Mouse (Mus musculus): Measurements from ENCODE around the gene Vldlr. TPM values are rescaled to one million over a fixed set of nuclear protein-coding genes. Genes with fewer than 3 reads are reported as not detected.

The Vldlr gene
- total RNA-seq, 4 experiments from 2014 or later: 50.5 to 54.4 (median 52.9) TPM

DNA sequence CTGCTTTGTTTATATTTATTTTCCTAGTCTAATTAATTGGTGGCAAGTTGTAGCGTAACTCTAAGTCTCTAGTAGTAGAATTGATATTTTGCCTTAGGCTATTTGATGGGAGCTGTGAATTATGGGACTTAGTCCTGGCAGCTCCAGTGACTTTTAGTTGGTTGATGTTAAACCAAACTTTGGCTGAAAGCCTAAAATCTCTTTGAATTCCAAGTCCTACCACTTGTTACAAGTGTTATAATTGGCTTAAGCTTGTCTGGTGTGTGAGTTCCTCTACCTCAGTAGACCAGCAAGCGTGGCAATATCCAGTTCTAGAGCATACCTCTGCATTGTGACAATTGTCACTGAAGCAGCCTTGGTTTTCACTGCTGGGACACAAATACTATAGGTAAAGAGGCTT, 17.1 kb downstream of the Vldlr start:
- no peak for DNase-seq (ENCODE audit: low spot score in 2 of 2)

DNA sequence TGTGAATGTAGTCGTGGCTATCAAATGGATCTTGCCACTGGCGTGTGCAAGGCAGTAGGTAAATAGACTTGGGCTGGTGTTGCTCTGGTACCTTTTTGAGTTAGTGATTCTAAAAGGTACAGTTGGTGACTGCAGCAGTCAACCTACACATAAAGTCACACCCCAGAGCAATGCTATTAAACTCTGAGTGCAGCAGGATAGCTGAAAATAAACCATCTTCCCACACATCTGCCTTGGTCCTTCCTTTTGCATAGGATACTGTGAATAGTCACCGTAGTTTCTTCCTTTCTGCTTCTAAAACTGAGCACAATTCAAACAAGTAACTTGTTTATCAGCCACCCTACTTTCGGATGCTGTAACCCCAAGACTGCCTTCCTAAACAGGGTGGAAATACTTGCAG, 23.6 kb downstream of the Vldlr start:
- DNase-seq (ENCODE audit: low spot score in 2 of 2): no peak

DNA sequence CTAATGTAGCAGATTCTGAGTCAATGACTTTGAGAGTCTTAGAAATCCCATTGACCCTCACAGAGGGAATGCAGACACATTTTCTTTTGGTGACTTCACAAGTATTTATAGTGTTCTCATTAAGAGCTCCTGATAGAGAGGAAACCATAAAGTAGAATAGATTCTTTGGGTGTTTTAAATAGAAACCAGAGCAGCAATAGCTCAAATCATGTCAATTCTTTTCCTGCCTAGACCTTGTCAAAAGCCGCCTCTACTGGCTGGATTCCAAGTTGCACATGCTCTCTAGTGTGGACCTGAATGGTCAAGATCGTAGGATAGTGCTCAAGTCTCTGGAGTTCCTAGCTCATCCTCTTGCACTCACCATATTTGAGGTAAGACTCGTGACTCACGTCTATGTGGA, 27.2 kb downstream of the Vldlr start:
- no peak for DNase-seq (ENCODE audit: low spot score in 2 of 2)

DNA sequence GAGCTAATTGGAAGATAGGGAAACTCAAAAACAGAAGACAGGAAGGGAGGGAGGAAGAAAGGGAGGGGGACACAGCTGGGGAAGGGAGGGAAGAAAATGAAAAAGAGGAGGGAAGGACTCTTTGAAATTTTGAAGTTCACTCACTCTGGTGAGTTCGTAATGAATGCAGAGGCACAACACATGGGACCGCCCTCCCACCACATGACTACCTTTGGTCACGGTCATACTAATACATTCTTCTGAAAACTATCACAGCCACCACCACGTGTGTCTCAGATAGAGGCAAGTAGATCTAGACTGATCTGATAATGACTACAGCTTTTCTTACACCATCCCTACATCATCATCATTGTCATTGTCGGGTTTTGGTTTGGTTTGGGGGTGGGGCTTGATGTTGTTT, 38.5 kb downstream of the Vldlr start:
- no peak for DNase-seq (ENCODE audit: low spot score in 2 of 2)

DNA sequence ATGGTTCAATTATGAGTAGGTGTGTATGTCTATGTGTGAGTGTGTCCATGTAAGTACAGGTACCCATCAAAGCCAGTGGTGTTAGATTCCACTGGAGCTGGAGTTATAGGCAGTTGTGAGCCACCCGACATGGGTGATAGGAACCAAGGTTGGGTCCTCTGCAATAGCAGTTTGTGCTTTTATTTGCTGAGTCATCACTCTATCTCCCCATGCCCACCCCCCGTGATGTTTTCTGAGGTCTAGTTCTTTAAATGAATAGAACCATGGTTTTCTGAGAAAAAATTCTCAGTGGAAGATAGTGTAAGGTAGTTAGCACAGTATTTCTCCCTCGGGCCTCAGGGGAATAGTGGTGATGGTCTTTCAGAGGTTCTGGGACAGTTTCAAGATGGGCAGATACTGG, 39.4 kb downstream of the Vldlr start:
- no peak for DNase-seq (ENCODE audit: low spot score in 2 of 2)

DNA sequence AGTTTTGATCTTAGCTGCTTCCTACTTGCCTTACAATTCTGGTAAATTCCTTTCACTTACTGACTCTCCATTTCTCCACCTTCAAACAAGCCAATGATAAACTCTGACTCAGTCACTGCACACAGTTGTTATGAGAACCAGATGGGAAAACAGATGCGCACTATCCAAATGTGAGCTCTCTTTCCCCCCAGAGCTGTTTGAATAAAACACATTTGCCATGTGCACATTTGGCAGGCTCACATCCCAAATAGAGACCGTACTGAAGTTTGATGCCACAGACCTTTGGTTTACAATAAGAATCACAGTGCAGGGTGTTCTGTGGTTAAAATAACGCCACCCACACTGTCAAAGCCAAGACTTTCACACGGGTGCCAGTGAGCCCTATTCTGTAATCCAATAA, 43.8 kb downstream of the Vldlr start:
- DNase-seq (ENCODE audit: low spot score in 2 of 2): peak in 1 of 2 experiments; percentile 53

DNA sequence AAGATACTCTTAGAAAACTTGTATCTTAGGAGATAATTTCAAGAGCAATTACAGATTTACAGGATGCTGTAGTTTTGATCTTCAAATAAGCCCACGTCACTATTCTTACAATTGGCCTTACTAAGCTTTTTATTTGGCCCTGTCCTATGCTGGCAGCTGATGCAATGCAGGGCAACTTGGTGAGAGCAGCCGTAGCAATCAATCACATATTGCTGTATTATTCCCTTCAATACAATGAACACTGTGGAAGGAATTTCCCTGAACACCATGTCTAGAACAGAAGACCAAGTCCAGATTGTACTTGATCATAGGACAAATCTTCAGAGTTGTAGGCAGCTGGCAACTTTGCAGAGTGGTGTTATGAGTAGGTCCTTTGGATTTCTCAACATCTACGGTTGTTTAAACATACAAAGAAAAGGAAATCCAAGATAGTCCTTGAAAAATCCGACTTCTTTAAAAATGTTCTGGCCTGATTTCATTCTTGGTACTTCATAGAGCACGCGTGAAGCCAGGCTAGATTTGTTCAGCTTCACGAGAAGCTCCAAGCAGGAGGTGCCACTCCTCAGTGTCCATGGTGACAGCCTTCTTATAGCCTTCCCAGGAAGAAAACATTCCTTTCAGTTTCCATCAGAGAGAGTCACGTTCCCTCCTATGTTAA, 44.5 kb downstream of the Vldlr start:
- no peak for DNase-seq (ENCODE audit: low spot score in 2 of 2)

DNA sequence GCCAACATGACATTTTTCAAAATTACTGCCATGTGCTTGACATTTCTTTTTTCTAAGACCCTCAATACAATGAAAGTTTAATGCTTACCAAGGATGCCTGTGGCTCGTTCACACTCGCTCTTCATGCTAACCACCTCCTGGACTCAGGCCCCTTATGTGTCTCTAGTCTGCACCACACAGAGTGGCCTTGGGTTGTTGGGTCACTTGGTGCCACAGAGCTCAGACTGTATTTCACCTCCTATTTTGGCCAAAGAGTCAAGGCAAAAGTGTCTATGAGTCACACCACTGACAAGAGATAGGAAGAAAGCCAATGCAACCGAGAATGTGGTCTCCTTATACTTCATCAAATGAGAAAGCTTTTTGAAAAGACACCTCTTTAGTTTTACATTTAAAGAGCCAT, 45.9 kb downstream of the Vldlr start:
- no peak for DNase-seq (ENCODE audit: low spot score in 2 of 2)

DNA sequence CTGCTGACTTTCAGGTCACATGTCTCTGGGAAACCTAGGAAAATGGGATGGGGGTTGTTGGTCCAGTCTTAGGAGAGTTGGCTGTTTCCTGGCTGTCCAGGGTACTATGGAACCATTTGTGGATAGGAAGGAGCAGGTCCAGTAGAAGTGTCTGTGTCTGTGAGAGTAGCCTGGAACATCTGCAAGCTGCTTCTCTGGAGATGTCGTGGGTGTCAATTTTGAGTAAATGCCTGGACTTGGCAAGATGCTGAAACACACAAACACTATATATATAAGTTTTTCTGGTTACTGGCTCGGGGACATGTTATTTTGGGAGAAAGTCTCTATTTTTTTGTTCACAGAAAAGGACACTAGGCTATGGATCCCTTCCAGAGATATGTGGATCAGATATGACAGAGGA, 57.1 kb downstream of the Vldlr start:
- DNase-seq (ENCODE audit: low spot score in 2 of 2): peak in 1 of 2 experiments; percentile 22

DNA sequence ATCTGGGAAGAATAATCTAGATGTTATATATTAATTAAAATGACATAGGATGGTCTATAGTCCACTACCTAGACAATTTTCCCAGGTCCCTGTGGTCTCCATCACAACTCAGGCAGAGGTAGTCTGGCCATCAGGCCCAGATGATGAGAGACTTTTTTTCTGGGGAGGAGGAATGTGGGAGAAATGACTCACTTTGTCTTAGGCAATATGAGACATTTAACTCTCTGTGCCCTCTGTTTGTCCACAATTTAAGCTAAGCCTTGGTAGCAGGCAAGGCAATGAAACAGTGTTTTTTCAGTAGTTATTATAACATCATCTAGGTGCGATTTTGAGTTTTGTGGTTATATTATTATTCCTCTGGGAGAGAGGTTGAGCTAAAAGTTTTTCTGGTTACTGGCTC, 58.1 kb downstream of the Vldlr start:
- no peak for DNase-seq (ENCODE audit: low spot score in 2 of 2)

DNA sequence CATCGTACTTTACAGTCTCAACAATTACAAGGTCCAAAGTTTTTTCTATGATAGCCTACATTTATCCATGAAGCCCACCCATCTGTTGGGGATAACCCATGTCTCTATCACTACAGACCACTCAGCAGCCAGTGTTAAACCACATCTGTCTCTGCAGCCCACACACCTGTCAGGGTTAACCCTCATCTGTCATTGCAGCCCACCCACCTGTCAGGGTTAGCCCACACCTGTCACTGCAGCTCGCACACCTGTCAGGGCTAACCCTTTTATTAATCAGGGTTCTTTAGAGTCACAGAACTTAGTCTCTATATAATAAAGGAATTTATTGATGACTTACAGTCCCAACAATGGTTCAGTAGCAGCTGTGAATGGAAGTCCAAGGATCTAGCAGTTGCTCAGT, 62.9 kb downstream of the Vldlr start:
- no peak for DNase-seq (ENCODE audit: low spot score in 2 of 2)

Other genes starting within 250 kb of the Vldlr start
- under 1 TPM in 1 of 4 experiments, not detected in 3; 0.06 TPM for gene Kcnv2, start 106.1 kb downstream of the Vldlr start, total RNA-seq (2022)
- 10 to 100 TPM; 45.5 to 50.1 (median 48.1) TPM for gene Pum3, start 213.3 kb downstream of the Vldlr start, total RNA-seq (2022)